Mouse (Mus musculus) A20 (cell line): ENCODE results near the gene Gkn3.
A peak's percentile ranks its signal among the peaks of the same experiment; 100 is the strongest.

Experiments used
- DNase-seq: peaks from one replicate; pipeline ENCODE4 v3.0.0-alpha.2; 2011; ENCODE audit warnings: low read depth, low spot score

The Gkn3 gene

GRCm38 (mm10) chr6:87388877-87389276, at the start of gene Gkn3:
Gene Gkn3 (minus strand): TSS chr6:87388935.
- no peak for DNase-seq

- DNase-seq: peak; percentile 24
Observed at GRCm38 (mm10) chr6:87436745-87437144, 48.0 kb upstream of the Gkn3 start.

GRCm38 (mm10) chr6:87435791-87436190, 47.1 kb upstream of the Gkn3 start:
- DNase-seq: no peak

DNA sequence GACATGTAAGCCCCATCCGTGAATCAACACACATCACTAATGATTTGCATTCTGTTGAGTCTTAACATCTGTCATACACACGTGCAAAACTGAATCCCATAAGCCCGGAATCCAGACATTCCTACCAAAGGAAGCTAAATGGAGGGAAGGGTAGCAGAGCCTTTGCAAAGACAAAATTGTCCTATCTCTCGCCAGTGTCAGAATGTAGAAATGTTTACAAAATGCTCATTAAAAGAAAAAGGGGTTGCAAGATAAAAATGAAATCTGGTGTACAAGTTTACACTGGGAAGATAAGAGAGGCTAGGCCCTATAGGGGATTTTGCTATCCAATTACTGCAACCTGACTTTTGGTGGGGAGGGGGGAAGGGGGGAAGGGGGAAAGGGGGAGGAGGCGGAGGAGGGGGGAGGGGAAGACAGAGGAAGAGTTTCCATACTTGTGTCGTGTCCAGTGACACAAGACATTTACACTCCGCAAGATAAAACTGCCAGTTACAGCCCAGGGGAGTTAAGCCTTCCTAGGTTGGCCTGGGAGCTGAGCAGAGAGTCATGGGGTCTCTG, 39.8 kb upstream of the Gkn3 start, which contains the start of gene Bmp10:
Gene Bmp10, plus strand, starts transcription at position 508 of the 558 bp plus-strand sequence.
- DNase-seq: no peak

DNA sequence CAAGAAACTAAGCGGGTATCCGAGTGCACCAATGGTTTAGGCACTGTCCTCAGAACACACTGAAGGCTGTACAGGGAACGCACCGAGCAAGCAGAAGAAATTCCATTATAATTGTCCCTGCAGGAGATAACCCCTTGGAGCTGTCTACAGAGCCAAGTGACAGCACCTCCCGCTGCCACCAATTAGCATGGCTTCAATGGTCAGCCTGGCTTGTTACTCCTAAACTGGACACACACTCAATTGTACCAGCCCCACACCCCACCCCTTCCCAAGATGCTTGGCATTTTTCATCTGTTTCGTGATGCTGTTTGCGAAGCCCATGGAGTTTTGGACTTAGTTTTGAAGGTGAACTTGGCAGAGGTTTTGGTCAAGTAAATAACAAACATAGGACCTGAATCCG, 38.9 kb upstream of the Gkn3 start:
- no peak for DNase-seq

- DNase-seq: no peak
Observed at GRCm38 (mm10) chr6:87426954-87427353, 38.2 kb upstream of the Gkn3 start.

DNA sequence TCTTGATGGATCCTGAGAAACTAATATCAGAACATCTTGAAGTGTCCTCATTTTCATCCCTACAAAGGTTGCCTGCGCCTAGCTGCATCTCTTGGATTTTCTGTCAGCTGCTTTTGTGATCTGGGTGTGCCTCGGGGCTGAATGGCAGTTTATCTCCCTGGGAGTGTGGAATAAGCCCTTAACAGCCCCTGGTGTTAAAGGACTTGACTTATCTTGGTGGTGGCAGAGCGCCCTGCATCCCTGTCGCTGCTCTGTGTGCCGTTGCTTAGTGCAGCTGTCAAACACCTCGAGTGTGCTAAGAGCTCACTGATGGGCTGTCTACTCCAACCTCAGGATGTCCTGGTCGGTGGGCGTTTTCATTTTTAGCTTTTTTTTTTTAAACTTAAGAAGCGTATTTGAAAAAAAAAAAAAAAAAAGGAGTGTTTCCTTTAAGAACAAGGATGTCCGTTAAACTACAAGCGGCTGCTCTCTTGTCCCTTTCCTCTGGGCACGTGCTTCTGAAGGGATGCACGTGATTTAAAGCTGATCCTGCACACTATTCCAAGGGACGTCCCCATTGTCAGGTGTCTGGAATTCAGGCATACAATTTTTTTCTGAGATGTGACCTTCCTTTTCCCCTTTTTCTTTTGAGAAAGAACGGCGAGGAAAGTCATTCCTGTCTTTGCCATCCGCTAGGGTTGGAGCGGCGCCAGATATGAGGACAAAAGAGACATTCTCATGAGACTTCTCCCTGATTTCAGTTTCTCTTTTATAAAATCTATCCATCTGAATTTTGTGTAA, 35.5 kb upstream of the Gkn3 start:
- no peak for DNase-seq

GRCm38 (mm10) chr6:87422304-87422703, 33.6 kb upstream of the Gkn3 start:
- no peak for DNase-seq

- DNase-seq: no peak
Observed at GRCm38 (mm10) chr6:87412011-87412410, 23.3 kb upstream of the Gkn3 start.

DNA sequence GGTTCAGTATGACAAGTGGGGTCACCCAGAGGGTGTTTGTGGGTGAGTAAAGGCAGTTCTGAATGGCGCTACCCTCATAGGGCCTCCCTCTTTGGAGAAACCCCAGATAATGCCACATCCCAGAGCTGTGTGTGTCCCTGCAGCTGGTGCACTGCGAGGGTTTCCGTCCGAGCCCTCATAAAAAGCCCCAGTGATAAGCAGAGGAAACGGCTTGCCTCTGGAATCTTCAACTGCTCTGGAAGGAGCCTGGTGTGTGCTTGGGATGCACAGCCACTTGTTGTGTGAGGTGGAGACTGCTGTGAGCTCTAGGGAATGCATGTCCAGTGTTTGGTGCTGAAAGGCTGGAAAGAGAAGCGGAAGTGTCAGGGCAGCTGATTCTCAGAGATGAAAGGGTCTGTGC, 12.7 kb upstream of the Gkn3 start:
- DNase-seq: no peak

GRCm38 (mm10) chr6:87399886-87400566, 11.3 kb upstream of the Gkn3 start:
- peak; percentile 68 for DNase-seq

GRCm38 (mm10) chr6:87399137-87399536, 10.4 kb upstream of the Gkn3 start:
- peak; percentile 77 for DNase-seq

GRCm38 (mm10) chr6:87394783-87395182, 6.0 kb upstream of the Gkn3 start:
- no peak for DNase-seq

GRCm38 (mm10) chr6:87393466-87394205, 4.9 kb upstream of the Gkn3 start:
- DNase-seq: no peak

DNA sequence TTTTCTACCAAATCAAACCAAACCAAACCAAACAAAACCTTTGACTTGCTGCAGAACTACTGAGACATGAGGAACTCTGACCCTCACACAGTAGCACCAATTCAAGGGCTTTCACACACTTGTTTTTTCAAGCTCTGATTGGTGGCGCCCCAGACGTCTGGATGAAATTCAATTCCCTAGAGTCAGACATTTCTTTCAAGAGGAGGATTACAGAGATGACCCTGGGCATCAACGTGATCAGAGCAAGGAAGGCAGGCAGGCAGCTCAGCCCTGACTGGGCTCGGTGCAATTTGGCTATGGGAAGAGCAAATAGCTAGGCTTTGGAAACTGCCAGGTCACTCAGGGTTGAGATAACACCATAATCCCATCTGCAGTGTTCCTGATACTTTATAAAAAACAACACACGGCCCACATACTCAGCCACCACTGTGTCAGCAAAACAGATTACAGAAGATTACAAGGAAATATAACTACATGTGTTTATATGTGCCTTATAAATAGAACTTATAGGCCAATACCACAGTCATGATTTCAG, 787 bp upstream of the Gkn3 start:
- no peak for DNase-seq

DNA sequence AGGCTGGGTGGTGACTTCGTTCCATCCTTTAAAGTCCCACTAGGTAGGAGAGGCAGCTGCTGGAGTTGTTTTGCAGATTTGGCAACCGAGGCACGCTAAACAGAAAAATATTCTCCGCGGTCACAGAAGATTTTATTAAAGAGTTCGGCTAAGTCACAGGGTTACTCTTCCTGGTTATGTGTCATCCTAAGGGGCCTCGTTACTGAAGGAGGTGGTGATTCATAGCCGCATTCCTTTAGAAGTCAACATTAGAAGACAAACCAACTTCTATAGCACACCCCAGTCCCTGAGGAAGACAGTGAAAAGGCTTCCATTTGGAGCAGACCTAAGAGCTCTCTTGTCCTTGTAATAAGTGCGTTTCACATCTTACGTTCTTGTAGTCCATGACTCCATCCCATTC, 2.1 kb downstream of the Gkn3 start:
- DNase-seq: no peak

GRCm38 (mm10) chr6:87386203-87386602, 2.5 kb downstream of the Gkn3 start:
- DNase-seq: peak; percentile 50

GRCm38 (mm10) chr6:87384761-87385160, 4.0 kb downstream of the Gkn3 start:
- no peak for DNase-seq

- no peak for DNase-seq
Observed at GRCm38 (mm10) chr6:87383926-87384691, 4.6 kb downstream of the Gkn3 start.

- no peak for DNase-seq
Observed at GRCm38 (mm10) chr6:87373057-87373456, 15.7 kb downstream of the Gkn3 start, which contains the start of gene Gkn2. Gene Gkn2 (plus strand): TSS chr6:87373357.

- DNase-seq: no peak
Observed at GRCm38 (mm10) chr6:87369223-87369622, 19.5 kb downstream of the Gkn3 start.
